Mouse (Mus musculus) hindbrain, postnatal 0 days (tissue): Measurements from ENCODE around the gene Mfsd6l. TPM values are rescaled to one million over a fixed set of nuclear protein-coding genes. Genes with fewer than 3 reads are reported as not detected.

Source experiments
- ATAC-seq: fragments of 200-750 bp; cut with Nextera tagmentation; 2 replicates; pipeline ENCODE4 v1.8.0; 2017; ENCODE audit warnings: mild to moderate bottlenecking, moderate TSS enrichment, moderate library complexity
- DNase-seq: peaks from one replicate; pipeline ENCODE4 v3.0.0-alpha.2; 2015; ENCODE audit warnings: low spot score
- H3K27ac ChIP-seq: fragments of 300-500 bp; sonication (generic); 2 replicates; pipeline ENCODE4 v1.5.1; 2014; ENCODE audit warnings: mild to moderate bottlenecking
- H3K27me3 ChIP-seq: fragments of 300-500 bp; sonication (generic); 2 replicates; pipeline ENCODE4 v1.6.1; 2014; ENCODE audit warnings: low read length, mixed read lengths; ENCODE audit not compliant: insufficient read depth
- H3K36me3 ChIP-seq: fragments of 300-500 bp; sonication (generic); 2 replicates; pipeline ENCODE4 v1.6.1; 2014; ENCODE audit warnings: low read length, mixed read lengths; ENCODE audit not compliant: insufficient read depth
- H3K4me1 ChIP-seq: fragments of 300-500 bp; sonication (generic); 2 replicates; pipeline ENCODE4 v1.6.1; 2014; ENCODE audit warnings: antibody characterized with exemption, low read length, mixed read lengths; ENCODE audit not compliant: insufficient read depth
- H3K4me2 ChIP-seq: fragments of 300-500 bp; sonication (generic); 2 replicates; pipeline ENCODE4 v1.6.1; 2014; ENCODE audit warnings: low read depth, mild to moderate bottlenecking, low read length, moderate library complexity, mixed read lengths
- H3K4me3 ChIP-seq: fragments of 300-500 bp; sonication (generic); 2 replicates; pipeline ENCODE4 v1.5.1; 2014; ENCODE audit warnings: low read length
- H3K9ac ChIP-seq: fragments of 300-500 bp; sonication (generic); replicated peaks from 2 replicates; pipeline ENCODE4 v1.6.1; 2014; ENCODE audit warnings: mild to moderate bottlenecking, low read length, moderate library complexity, mixed read lengths
- H3K9me3 ChIP-seq: fragments of 300-500 bp; sonication (generic); 2 replicates; pipeline ENCODE4 v1.6.1; 2016; ENCODE audit warnings: low read length, mixed read lengths
- CTCF ChIP-seq: IDR thresholded peaks from 2 replicates; pipeline ENCODE4 v1.5.1; 2016; ENCODE audit warnings: antibody characterized with exemption, control low read depth, low read depth
- WGBS: fragments of 180-500 bp; shearing (Covaris S2); extraction: QIAGEN DNeasy Blood & Tissue Kit; methylation state at CpG from one replicate; pipeline ENCODE4 v1.1.7; 2014; 5-methylcytosine and 5-hydroxymethylcytosine counted together
- polyA plus RNA-seq: library from polyadenylated mRNA; unstranded; fragments of >200 nt; fragmentation: Nextera tagmentation; extraction: Ambion mirVana; gene quantifications from 2 replicates; pipeline ENCODE4 v1.2.1, GENCODE M21; 2015
- total RNA-seq: library from RNA; depleted of rRNA; stranded (reverse); fragments of >200 nt; gene quantifications from 2 replicates; pipeline ENCODE4 v1.2.3, GENCODE M21; 2014

Gene Mfsd6l
- total and polyA plus RNA-seq, 2 experiments from 2014 or later: 0.10 to 0.11 TPM

- Histone ChIP-seq H3K9me3 (no peaks in the 10 kb centered on the region), H3K27me3 (no peaks in the 10 kb centered on the region), H3K4me1 (no peaks in the 10 kb centered on the region), H3K9ac (no peak overlapping the region), H3K27ac (no peak overlapping the region), H3K4me3 (no peak overlapping the region), H3K36me3 (no peaks in the 10 kb centered on the region), H3K4me2 (no peak overlapping the region)
- DNase-seq (no peak), ATAC-seq (no peak)
- 45% methylated on average over 3 of the region's 3 CpGs for WGBS
- peak; percentile 40 for TF ChIP-seq CTCF
Measured at GRCm38 (mm10) chr11:68549597-68549996, 6.4 kb upstream of the Mfsd6l start.

- no peak overlapping the region for H3K4me3 ChIP-seq
- H3K36me3 ChIP-seq: no peaks in the 10 kb centered on the region
- 62% methylated on average over 4 of the region's 4 CpGs for WGBS
- H3K9ac ChIP-seq: no peak overlapping the region
- H3K9me3 ChIP-seq: no peaks in the 10 kb centered on the region
- no peak overlapping the region for H3K4me2 ChIP-seq
- H3K4me1 ChIP-seq: no peaks in the 10 kb centered on the region
- H3K27ac ChIP-seq: no peak overlapping the region
- DNase-seq: no peak
- no peak for TF ChIP-seq CTCF
- no peak for ATAC-seq
- no peaks in the 10 kb centered on the region for H3K27me3 ChIP-seq
Measured at GRCm38 (mm10) chr11:68550358-68550757, 5.6 kb upstream of the Mfsd6l start.

- H3K36me3 ChIP-seq: no peaks in the 10 kb centered on the region
- H3K4me2 ChIP-seq: no peak overlapping the region
- H3K27me3 ChIP-seq: no peaks in the 10 kb centered on the region
- DNase-seq: peak; percentile 24
- no peaks in the 10 kb centered on the region for H3K9me3 ChIP-seq
- peaks cover 6% of the 10 kb centered on the region; the same call in 1 of the 2 replicates for H3K4me1 ChIP-seq
- peak; percentile 52 for TF ChIP-seq CTCF
- 40% methylated on average over 8 of the region's 8 CpGs for WGBS
- H3K9ac ChIP-seq: no peak overlapping the region
- H3K27ac ChIP-seq: no peak overlapping the region
- ATAC-seq: no peak
- H3K4me3 ChIP-seq: no peak overlapping the region
Measured at GRCm38 (mm10) chr11:68553981-68554471, 2.0 kb upstream of the Mfsd6l start.

GRCm38 (mm10) chr11:68559546-68559945 lies 3.6 kb downstream of the Mfsd6l start:
- no peak overlapping the region for H3K27ac ChIP-seq
- peak; percentile 53 for TF ChIP-seq CTCF
- H3K9me3 ChIP-seq: no peaks in the 10 kb centered on the region
- H3K9ac ChIP-seq: no peak overlapping the region
- no peak overlapping the region for H3K4me2 ChIP-seq
- WGBS: 50% methylated on average over 1 of the region's 1 CpGs
- H3K36me3 ChIP-seq: no peaks in the 10 kb centered on the region
- DNase-seq (no peak), ATAC-seq (no peak)
- H3K4me1 ChIP-seq: peaks cover 6% of the 10 kb centered on the region; the same call in 1 of the 2 replicates
- H3K4me3 ChIP-seq: no peak overlapping the region
- H3K27me3 ChIP-seq: no peaks in the 10 kb centered on the region

GRCm38 (mm10) chr11:68561957-68562950 lies 6.3 kb downstream of the Mfsd6l start:
- Histone ChIP-seq H3K27ac (peak overlapping the region; percentile 45; the same call in 1 of the 2 replicates), H3K9me3 (no peaks in the 10 kb centered on the region), H3K4me3 (no peak overlapping the region), H3K27me3 (no peaks in the 10 kb centered on the region), H3K36me3 (no peaks in the 10 kb centered on the region), H3K4me1 (no peaks in the 10 kb centered on the region), H3K9ac (no peak overlapping the region), H3K4me2 (no peak overlapping the region)
- WGBS: 76% methylated on average over 11 of the region's 11 CpGs
- TF ChIP-seq CTCF: no peak
- DNase-seq (no peak), ATAC-seq (no peak)

GRCm38 (mm10) chr11:68564356-68565031 lies 8.5 kb downstream of the Mfsd6l start:
- ATAC-seq (no peak), DNase-seq (no peak)
- no peaks in the 10 kb centered on the region for H3K27me3 ChIP-seq
- no peak overlapping the region for H3K4me3 ChIP-seq
- H3K4me1 ChIP-seq: no peaks in the 10 kb centered on the region
- WGBS: 79% methylated on average over 13 of the region's 13 CpGs
- no peak overlapping the region for H3K9ac ChIP-seq
- no peak overlapping the region for H3K27ac ChIP-seq
- no peak overlapping the region for H3K4me2 ChIP-seq
- TF ChIP-seq CTCF: no peak
- H3K36me3 ChIP-seq: no peaks in the 10 kb centered on the region
- no peaks in the 10 kb centered on the region for H3K9me3 ChIP-seq
